Mouse (Mus musculus) ES-E14 (cell line): ENCODE results near the gene Scn3b.

Experiments
- CHD2 ChIP-seq: IDR thresholded peaks from 2 replicates; pipeline ENCODE4 v1.6.1; 2014; ENCODE audit warnings: mild to moderate bottlenecking, low read depth, low read length, inconsistent platforms
- HCFC1 ChIP-seq: IDR thresholded peaks from 2 replicates; pipeline ENCODE4 v1.6.1; 2012; ENCODE audit warnings: low read length, inconsistent platforms, borderline replicate concordance; ENCODE audit not compliant: insufficient read depth
- MAFK ChIP-seq: IDR thresholded peaks from 2 replicates; pipeline ENCODE4 v1.6.1; 2014; ENCODE audit warnings: mild to moderate bottlenecking, low read depth, low read length, inconsistent platforms; ENCODE audit not compliant: insufficient read depth
- ZC3H11A ChIP-seq: IDR thresholded peaks from 2 replicates; pipeline ENCODE4 v1.6.1; 2012; ENCODE audit warnings: low read depth, mild to moderate bottlenecking, inconsistent platforms, low read length, borderline replicate concordance
- ZNF384 ChIP-seq: IDR thresholded peaks from 2 replicates; pipeline ENCODE4 v1.6.1; 2012; ENCODE audit warnings: low read depth, low read length, inconsistent platforms

DNA sequence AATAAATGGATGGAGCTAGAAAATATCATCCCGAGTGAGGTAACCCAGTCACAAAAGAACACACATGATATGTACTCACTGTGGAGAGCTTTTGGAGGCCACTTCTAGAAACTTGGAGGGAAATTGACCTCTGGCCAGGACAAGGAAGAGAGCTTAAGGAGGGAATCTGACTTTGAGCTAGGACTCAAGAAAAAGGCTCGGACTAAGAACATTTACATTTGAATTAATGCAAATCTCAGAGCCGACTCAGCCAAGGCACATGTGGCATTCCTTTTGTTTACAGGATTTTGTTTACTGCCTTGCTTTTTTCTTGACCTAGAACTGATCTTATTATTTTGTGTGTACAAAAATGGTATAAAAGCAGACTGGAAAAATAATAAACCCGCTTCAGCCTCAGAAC lies 29.3 kb upstream of the Scn3b start:
- no peak for TF ChIP-seq HCFC1
- TF ChIP-seq MAFK, result peak; percentile 4; the same call in 1 of the 2 replicates
- TF ChIP-seq ZNF384, result no peak
- no peak for TF ChIP-seq ZC3H11A
- no peak for TF ChIP-seq CHD2
